Mouse (Mus musculus): ENCODE results near the gene E130208F15Rik. TPM values are rescaled to one million over a fixed set of nuclear protein-coding genes. Genes with fewer than 3 reads are reported as not detected.
A peak's percentile ranks its signal among the peaks of the same experiment; 100 is the strongest.

E130208F15Rik gene
- polyA plus RNA-seq, 1 experiment from 2014 or later: not detected

DNA sequence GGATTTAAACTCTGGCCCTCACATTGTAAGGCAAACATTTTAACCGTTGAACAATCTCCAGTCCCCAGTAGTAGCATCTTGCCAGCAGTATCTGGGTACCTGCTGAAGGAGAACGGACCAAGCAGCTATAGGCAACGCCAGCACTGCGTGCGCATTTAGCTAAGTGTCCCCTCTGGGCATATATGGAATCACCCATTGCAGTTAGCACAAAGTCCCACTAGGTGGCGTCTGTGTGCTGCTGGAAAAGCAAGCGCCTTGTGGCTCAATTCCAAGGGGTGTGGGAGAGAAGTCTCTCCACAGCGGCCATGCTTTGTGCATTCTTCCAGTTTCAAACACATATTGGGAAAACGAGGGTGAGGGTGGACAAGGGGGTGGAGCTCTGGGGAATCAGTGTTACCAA lies 14.8 kb downstream of the E130208F15Rik start:
- WGBS: 4% methylated on average over 9 of the region's 9 CpGs
- Histone ChIP-seq H3K4me2 (0 out of 2 replicates have a peak overlapping the region, but pooled peaks have one; percentile 9), H3K27me3 (ENCODE audit: control insufficient read depth, insufficient read depth, low read length) (peaks cover 7% of the 10 kb centered on the region), H3K27ac (ENCODE audit: low read depth, low read length) (no peak overlapping the region), H3K4me1 (ENCODE audit: control insufficient read depth, insufficient read depth, low read length) (no peaks in the 10 kb centered on the region), H3K4me3 (ENCODE audit: low read depth, low read length) (no peak overlapping the region), H3K9me3 (ENCODE audit: control insufficient read depth, low read length) (no peaks in the 10 kb centered on the region), H3K36me3 (ENCODE audit: control insufficient read depth, insufficient read depth, low read length) (no peaks in the 10 kb centered on the region), H3K9ac (ENCODE audit: low read length) (no peak overlapping the region)
- DNase-seq (ENCODE audit: low spot score, missing footprints) (peak; percentile 98), ATAC-seq (ENCODE audit: low FRiP score) (peak; percentile 51; the same call in 1 of the 2 replicates)

DNA sequence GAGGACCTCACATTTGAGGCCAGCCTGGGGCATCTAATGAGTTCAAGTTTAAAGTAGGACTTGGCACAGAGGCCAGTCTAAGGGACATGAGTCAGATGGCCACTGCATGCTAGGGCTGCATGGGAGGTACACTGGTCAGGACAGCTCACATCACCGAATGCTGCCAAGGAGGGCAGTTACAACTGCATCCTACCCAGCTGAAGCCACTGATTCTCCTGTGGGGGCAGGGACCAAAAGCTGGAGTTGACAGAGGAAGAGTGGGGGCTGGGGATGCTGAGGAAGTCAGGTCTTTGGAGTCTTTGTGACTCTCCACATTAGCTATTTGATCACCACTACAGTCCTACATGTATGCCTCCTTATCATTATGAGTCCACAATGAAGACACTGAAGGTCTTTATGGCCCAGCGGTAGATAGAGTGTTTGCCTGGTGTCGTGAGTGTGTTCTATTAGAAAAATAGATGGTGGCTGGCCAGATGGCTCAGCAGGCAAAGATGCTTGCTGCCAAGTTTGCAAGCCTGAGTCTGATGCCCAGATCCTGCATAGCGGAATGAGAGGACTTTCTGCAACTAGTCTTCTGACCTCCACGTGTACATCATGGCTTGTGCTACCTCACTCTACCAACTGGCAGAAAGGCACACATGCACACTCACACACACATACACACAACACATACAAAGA lies 18.0 kb downstream of the E130208F15Rik start:
- Histone ChIP-seq H3K27me3 (ENCODE audit: control insufficient read depth, insufficient read depth, low read length) (peaks cover 2% of the 10 kb centered on the region), H3K9ac (ENCODE audit: low read length) (no peak overlapping the region), H3K9me3 (ENCODE audit: control insufficient read depth, low read length) (no peaks in the 10 kb centered on the region), H3K4me3 (ENCODE audit: low read depth, low read length) (no peak overlapping the region), H3K4me2 (no peak overlapping the region), H3K27ac (ENCODE audit: low read depth, low read length) (no peak overlapping the region), H3K36me3 (ENCODE audit: control insufficient read depth, insufficient read depth, low read length) (no peaks in the 10 kb centered on the region), H3K4me1 (ENCODE audit: control insufficient read depth, insufficient read depth, low read length) (no peaks in the 10 kb centered on the region)
- DNase-seq (ENCODE audit: low spot score, missing footprints): no peak
- WGBS: 74% methylated on average over 5 of the region's 5 CpGs
- ATAC-seq (ENCODE audit: low FRiP score): no peak

DNA sequence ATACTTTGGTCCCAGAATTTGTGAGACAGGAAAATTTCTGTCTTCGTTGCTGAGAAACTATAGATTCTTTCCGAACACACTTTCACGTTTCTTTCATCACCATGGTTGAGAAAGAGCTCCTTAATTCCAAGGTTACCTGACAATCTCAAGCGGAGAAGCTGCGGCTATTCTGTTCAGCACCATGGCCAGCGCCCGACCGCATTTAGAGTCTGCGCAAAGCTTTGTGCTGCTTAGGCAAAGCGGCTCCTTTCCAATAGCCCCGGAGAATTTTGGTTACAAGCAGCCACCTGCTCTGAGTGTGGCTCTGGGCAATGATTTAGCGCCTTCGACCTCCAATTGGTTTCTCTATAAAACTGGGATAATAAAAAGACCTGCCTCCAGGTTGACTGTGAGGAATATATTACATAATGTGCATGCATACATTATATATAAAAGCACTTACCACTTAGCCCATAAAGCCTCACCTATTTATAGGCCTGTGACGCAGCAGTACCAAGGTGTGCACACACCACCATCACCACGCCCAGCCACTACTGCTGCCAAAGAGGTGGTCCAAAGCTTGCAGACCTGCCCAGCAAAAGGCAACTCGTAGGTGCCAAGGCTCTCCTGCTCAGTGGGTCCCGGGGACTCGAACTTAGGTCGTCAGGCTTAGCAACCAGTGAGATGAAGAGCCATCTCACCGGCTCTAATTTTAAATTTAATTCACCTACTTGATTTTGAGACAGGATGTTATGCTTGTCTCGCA lies 25.3 kb downstream of the E130208F15Rik start:
- peak; percentile 98 for DNase-seq (ENCODE audit: low spot score, missing footprints)
- Histone ChIP-seq H3K27ac (ENCODE audit: low read depth, low read length) (no peak overlapping the region), H3K27me3 (ENCODE audit: control insufficient read depth, insufficient read depth, low read length) (peaks cover 10% of the 10 kb centered on the region), H3K9me3 (ENCODE audit: control insufficient read depth, low read length) (no peaks in the 10 kb centered on the region), H3K4me2 (no peak overlapping the region), H3K4me3 (ENCODE audit: low read depth, low read length) (no peak overlapping the region), H3K9ac (ENCODE audit: low read length) (no peak overlapping the region), H3K36me3 (ENCODE audit: control insufficient read depth, insufficient read depth, low read length) (no peaks in the 10 kb centered on the region), H3K4me1 (ENCODE audit: control insufficient read depth, insufficient read depth, low read length) (no peaks in the 10 kb centered on the region)
- WGBS: 29% methylated on average over 21 of the region's 21 CpGs
- ATAC-seq (ENCODE audit: low FRiP score): no peak

DNA sequence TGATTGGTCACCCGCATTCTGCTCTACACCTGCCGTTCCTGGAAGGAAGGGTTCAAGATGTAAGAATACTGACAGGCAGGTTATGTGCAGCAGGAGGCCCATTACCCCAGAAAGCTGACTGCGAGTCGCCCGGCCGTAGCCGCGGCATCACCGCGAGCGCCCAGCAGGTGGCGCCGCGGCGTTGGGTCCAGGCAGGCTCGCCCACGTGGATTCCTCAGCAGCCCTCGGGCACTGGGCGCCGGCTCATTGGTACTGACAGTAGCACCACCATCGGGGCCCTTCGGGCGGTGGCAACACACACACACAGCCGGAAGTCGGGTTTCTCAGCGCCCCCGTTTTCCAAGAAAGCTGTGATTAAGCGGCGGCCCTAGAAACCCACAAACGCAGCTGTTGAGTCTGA lies 26.3 kb downstream of the E130208F15Rik start:
- Histone ChIP-seq H3K9ac (ENCODE audit: low read length) (no peak overlapping the region), H3K4me1 (ENCODE audit: control insufficient read depth, insufficient read depth, low read length) (no peaks in the 10 kb centered on the region), H3K4me3 (ENCODE audit: low read depth, low read length) (no peak overlapping the region), H3K27ac (ENCODE audit: low read depth, low read length) (no peak overlapping the region), H3K36me3 (ENCODE audit: control insufficient read depth, insufficient read depth, low read length) (no peaks in the 10 kb centered on the region), H3K9me3 (ENCODE audit: control insufficient read depth, low read length) (no peaks in the 10 kb centered on the region), H3K4me2 (0 out of 2 replicates have a peak overlapping the region, but pooled peaks have one; percentile 13), H3K27me3 (ENCODE audit: control insufficient read depth, insufficient read depth, low read length) (peaks cover 10% of the 10 kb centered on the region)
- DNase-seq (ENCODE audit: low spot score, missing footprints) (peak; percentile 99), ATAC-seq (ENCODE audit: low FRiP score) (peak; percentile 71)
- under 1% methylated on average over 30 of the region's 30 CpGs for WGBS

DNA sequence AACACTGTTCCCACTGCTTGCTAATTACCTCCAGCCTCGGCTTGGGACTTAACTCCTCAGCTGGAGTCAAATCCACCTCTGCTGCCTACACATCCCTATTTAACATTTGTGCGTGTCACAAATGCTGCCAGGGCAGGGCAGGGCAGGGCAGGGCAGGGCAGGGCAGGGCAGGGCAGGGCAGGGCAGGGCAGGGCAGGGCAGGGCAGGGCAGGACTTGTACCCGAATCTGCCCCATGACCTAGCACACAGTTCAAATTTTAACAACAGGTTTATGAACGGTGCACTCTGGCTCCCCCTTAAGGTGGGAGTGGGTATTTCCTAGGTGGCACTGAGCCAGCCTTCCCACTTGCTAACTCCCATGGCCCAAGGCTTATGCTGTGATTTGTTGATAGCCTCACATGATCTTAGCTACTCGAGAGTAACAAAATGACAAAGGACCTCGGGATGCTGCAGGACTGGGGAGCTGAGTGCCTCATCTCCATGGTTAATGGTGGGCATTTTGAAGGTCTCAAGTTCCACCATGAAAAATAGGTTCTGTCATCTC lies 31.8 kb downstream of the E130208F15Rik start:
- DNase-seq (ENCODE audit: low spot score, missing footprints) (peak; percentile 97), ATAC-seq (ENCODE audit: low FRiP score) (peak; percentile 63)
- H3K27me3 ChIP-seq (ENCODE audit: control insufficient read depth, insufficient read depth, low read length): peaks cover 4% of the 10 kb centered on the region
- peaks cover 5% of the 10 kb centered on the region; the same call in 1 of the 2 replicates for H3K36me3 ChIP-seq (ENCODE audit: control insufficient read depth, insufficient read depth, low read length)
- no peaks in the 10 kb centered on the region; the same call in 1 of the 2 replicates for H3K4me1 ChIP-seq (ENCODE audit: control insufficient read depth, insufficient read depth, low read length)
- no peak overlapping the region for H3K4me2 ChIP-seq
- H3K9ac ChIP-seq (ENCODE audit: low read length): no peak overlapping the region
- H3K9me3 ChIP-seq (ENCODE audit: control insufficient read depth, low read length): no peaks in the 10 kb centered on the region
- H3K27ac ChIP-seq (ENCODE audit: low read depth, low read length): no peak overlapping the region
- H3K4me3 ChIP-seq (ENCODE audit: low read depth, low read length): no peak overlapping the region
- WGBS: 19% methylated on average over 6 of the region's 6 CpGs

DNA sequence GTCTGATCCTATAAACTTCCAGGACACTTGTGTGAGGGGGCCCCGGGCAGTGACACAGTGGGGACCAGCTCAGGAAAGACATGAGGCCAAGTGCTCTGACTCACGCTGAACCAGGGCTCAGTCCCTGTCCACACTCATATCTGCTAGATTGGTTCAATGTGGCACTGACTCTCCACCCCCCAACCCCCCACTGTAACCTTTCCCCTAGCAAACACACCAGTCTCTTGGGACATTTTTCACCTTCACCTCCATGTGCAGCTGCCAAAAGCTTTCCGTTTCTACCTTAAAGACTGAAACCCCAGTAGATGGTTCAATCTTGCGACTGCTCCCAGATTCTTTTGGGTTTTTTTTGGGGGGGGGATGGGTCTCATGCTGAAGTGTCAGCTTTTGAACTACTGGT lies 32.5 kb downstream of the E130208F15Rik start:
- no peaks in the 10 kb centered on the region for H3K27me3 ChIP-seq (ENCODE audit: control insufficient read depth, insufficient read depth, low read length)
- DNase-seq (ENCODE audit: low spot score, missing footprints) (peak; percentile 69), ATAC-seq (ENCODE audit: low FRiP score) (no peak)
- H3K9ac ChIP-seq (ENCODE audit: low read length): no peak overlapping the region
- 77% methylated on average over 4 of the region's 4 CpGs for WGBS
- H3K27ac ChIP-seq (ENCODE audit: low read depth, low read length): no peak overlapping the region
- peaks cover under 1% of the 10 kb centered on the region for H3K4me1 ChIP-seq (ENCODE audit: control insufficient read depth, insufficient read depth, low read length)
- peaks cover 5% of the 10 kb centered on the region; the same call in 1 of the 2 replicates for H3K36me3 ChIP-seq (ENCODE audit: control insufficient read depth, insufficient read depth, low read length)
- no peak overlapping the region for H3K4me3 ChIP-seq (ENCODE audit: low read depth, low read length)
- H3K9me3 ChIP-seq (ENCODE audit: control insufficient read depth, low read length): no peaks in the 10 kb centered on the region
- no peak overlapping the region for H3K4me2 ChIP-seq

DNA sequence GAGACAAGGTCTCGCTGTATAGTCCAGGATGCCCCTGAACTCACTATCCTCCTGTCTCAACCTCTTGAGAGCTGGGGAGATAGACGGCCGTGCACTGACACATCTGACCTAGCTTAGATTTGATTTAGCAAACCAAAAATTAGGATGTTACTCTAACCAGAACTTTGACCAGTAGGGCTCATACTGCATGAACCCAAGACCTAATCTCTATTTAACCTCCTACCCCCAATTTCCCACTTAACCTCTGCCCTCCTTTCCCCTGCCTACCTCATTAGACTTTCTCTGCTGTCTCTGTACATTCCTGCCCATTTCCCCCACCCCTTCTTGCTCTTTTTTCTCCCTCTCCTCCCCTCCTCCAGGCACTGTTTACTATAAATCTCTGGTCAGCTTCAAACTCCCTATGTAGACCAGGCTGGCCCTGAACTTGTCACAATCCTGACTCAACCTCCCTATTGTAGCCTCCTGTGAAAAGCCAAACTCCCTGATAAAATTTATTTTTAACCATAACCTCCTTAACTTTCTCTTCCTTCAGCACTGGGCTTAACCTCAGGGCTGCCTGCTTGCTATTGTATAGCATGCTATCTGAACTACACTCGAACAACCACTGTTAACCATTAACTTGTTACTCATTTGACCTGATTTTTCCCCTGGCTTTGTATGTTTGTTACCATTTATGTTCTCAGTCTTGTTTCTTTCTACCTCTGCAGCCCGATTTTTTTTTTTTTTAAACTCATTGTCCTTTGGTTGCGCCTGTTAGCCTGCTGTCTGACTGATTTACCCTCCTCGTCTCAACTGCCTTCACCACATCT lies 37.0 kb downstream of the E130208F15Rik start:
- 0 out of 2 replicates have a peak overlapping the region, but pooled peaks have one; percentile 5 for H3K9ac ChIP-seq (ENCODE audit: low read length)
- no peak overlapping the region for H3K4me3 ChIP-seq (ENCODE audit: low read depth, low read length)
- peaks cover 17% of the 10 kb centered on the region for H3K4me1 ChIP-seq (ENCODE audit: control insufficient read depth, insufficient read depth, low read length)
- no peaks in the 10 kb centered on the region for H3K27me3 ChIP-seq (ENCODE audit: control insufficient read depth, insufficient read depth, low read length)
- H3K4me2 ChIP-seq: no peak overlapping the region
- H3K9me3 ChIP-seq (ENCODE audit: control insufficient read depth, low read length): no peaks in the 10 kb centered on the region
- peak; percentile 72 for DNase-seq (ENCODE audit: low spot score, missing footprints)
- H3K36me3 ChIP-seq (ENCODE audit: control insufficient read depth, insufficient read depth, low read length): peaks cover 5% of the 10 kb centered on the region; the same call in 1 of the 2 replicates
- ATAC-seq (ENCODE audit: low FRiP score): no peak
- 76% methylated on average over 7 of the region's 7 CpGs for WGBS
- no peak overlapping the region for H3K27ac ChIP-seq (ENCODE audit: low read depth, low read length)

DNA sequence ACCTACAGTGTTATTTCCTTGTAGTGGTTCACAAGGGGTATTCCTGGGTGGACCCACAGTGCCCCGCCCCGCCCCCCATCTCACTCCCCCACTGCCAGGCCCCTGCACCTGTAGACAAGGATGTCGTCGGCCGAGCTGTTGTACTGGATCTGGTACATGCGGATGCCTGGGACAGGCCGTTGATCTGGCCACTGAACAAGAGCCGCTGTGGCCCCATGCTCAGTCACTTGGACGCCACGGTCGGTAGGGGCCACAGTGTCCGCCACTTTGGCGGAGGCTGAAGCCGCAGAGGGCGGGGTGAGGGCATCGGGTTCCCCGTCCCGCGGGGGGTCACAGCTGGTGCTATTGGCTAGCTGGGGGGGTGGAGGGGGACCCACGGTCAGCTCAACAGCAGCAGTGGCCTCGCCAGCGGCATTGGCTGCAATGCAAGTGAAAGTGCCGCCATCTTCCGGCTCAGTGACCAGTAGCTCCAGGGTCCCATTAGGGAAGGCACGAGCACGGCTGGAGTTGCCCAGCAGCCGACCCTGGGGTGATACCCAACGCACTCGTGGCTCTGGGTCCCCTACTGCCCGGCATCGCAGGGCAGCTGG lies 37.8 kb downstream of the E130208F15Rik start:
- Histone ChIP-seq H3K4me1 (ENCODE audit: control insufficient read depth, insufficient read depth, low read length) (peaks cover 17% of the 10 kb centered on the region), H3K36me3 (ENCODE audit: control insufficient read depth, insufficient read depth, low read length) (peaks cover 5% of the 10 kb centered on the region; the same call in 1 of the 2 replicates)
- WGBS: 90% methylated on average over 31 of the region's 31 CpGs

More for the DNA sequence above, 37.8 kb downstream of the E130208F15Rik start:
- Histone ChIP-seq H3K27ac (ENCODE audit: low read depth, low read length) (no peak overlapping the region), H3K9ac (ENCODE audit: low read length) (no peak overlapping the region), H3K4me3 (ENCODE audit: low read depth, low read length) (no peak overlapping the region), H3K27me3 (ENCODE audit: control insufficient read depth, insufficient read depth, low read length) (peaks cover 2% of the 10 kb centered on the region; the same call in 1 of the 2 replicates), H3K4me2 (no peak overlapping the region), H3K9me3 (ENCODE audit: control insufficient read depth, low read length) (no peaks in the 10 kb centered on the region)
- DNase-seq (ENCODE audit: low spot score, missing footprints): peak; percentile 4
- ATAC-seq (ENCODE audit: low FRiP score): no peak
